Mouse (Mus musculus) thymus, postnatal 4 days (tissue): Measurements from ENCODE around the gene Grik2.
"Not testable (repeated sequence)": the region's sequence is repeated elsewhere in the genome, so short reads cannot be mapped to it uniquely, and the experiment has no call there.

ENCODE experiments used
- DNase-seq: peaks from one replicate; pipeline ENCODE4 v3.0.0; 2021

The Grik2 gene

DNA sequence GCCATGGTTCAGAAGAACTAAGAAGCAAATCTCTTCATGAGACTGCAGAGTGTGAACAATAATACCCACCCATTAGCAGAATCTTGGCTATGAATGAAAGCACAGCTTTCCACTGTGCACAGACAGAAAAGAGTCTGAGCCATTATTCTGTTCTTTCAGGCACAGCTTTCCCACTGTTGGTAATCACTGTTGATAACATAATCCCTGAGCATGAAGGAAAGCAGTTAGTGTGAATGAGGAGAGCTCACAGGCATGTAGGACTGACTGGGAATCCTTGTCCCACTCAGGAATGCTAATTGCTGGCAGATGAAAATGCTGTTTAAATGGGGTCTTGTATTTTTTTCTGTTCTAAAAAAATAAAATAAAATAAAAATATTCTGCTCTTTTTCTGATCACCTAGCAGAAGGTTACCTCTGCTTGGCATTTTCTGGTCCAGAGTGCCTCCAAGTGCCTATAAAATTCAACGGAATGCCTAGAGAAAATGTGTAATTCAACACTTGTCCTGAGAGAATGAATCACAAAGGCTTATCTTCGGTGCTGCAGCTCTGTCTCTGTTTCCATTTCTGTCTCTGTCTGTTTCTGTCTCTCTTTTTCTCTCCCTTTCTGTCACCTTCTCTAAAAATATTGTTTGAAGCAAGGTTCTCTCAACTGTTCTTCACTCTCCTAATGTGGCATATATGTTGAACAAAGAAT, 532.2 kb downstream of the Grik2 start:
- no peak for DNase-seq

DNA sequence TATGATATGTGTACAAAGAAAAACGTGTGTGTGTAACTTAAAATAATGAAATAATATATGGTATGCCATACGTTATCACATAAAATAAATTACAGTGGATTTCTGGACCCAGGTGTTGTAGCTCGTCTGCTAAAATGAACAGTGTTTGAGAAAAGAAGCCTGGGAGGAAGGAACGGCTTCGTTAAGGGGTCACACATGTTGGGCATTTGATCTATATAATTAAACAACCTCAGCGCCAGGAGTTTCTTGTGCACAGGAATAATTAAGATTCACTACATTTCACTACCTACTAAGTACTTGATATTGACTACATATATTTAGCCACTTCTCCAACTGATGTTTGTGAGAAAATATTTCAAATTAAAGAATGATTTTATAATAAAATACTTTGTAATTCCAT, 551.2 kb downstream of the Grik2 start:
- not testable (repeated sequence) for DNase-seq

DNA sequence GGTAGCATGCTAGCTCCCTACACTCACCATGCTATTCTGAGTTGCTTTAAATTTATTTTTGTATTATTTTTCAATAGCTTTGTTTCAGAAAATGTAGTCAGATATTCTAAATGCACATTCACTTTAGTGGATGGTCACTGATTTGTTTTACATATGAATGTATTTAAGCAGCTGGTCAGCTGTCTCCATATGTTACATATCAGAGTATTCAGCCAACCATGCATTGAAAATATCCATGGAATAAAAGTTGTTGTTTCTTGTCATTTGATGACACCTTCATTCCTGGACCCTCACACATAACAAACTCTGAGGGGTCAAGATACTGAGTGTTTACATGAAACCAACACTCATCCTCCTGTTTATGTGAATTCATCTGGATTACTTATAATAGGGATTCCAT, 551.7 kb downstream of the Grik2 start:
- DNase-seq = not testable (repeated sequence)

DNA sequence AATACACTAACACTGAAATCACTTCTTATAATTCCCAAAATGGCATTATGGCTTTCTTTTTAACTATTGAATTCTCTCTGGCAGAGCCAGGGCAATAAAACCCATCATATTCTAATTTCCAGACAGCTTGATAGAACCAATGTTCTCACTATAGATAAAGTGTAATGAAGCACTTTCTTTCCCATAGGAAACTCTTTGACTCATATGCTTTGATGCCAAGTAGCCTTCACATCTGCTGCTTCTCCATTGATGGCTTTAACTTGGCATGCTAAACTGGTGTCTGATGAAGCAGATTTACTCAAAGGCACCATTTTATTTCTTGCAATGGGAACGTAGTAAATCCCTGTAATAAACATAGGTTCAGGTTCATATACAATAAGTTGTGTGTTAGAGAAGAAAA, 568.5 kb downstream of the Grik2 start:
- no peak for DNase-seq

DNA sequence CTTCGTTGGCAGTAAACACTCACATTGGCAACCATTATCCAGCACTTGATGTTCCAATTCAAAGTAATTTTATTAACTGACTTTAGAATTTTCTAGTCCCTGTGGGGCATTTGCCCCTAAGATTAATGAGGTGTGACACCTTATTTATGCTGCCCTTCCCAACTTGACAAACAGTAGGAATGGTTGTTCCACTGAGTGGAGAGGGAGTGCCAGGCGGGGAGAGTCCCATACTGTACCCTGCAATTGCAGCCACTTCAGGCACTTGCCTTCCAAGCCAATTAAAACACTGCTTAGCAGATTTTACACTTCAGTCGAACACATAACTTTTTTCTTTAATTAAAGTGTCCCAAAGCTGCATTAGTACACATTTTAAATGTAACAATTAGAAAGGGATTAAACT, 568.9 kb downstream of the Grik2 start:
- DNase-seq = no peak

DNA sequence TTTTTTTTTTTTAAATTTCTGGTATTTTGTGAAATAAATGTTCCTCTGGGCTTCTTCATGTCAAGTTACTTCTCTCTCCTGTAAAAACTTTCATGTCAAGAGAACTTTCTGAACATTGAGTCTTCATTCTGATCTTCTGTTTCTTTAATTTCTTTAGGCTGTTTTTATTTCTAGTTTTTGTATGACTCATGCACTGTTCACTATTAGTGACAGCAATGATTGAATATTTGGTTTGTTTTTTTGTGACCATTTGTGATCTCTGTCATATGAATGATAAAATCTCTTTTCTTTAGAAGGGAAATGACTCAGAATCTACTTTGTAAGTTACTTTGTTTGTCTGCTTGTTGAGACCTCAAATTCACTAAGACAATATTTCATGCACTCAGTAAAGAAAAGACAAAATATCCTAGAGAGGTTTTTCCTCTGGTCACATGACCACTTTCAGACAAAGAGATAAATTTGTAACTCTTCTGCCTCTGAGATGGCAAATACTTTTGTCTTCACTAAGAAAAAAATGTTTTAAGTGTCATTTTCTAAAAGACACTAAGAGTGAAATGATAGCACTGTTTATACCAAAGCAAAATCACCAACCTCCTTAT, 596.7 kb downstream of the Grik2 start:
- no peak for DNase-seq

DNA sequence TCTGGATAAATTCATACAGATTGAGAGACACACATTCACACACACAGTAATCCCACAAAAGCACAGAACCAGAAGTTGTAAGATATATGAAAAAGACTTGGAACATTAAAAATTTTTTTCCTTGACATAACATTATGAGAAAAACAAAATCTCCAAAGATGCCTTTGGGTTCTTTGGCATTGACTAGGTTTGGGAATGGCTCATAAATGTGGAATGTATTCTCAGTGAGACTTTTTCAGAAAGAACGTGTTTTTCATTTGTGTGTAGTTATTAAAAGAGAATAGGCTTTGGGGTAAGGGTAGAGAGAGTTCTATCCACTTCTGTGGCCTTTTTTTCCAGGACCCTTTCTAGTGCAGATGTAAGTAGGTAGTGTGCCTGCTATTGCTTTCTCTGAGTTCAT, 597.3 kb downstream of the Grik2 start:
- DNase-seq = no peak

DNA sequence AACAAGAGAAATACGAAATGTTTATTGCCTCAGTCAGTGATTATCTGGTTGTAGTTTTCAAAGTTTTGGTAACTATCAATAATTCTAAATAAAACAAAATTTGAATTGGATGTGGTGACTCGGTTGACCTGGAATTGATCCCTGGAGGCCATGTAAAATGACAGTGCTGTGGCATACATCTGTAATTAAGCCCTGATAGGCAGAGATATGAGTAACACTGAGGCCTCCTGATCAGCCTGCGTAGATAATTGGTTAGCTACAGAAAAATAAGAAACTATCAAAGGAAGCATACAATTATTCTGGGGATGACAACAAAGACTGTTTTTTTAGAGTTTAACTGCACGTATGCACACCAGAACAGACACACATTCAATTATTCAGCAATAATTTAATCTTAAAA, 634.4 kb downstream of the Grik2 start:
- no peak for DNase-seq

DNA sequence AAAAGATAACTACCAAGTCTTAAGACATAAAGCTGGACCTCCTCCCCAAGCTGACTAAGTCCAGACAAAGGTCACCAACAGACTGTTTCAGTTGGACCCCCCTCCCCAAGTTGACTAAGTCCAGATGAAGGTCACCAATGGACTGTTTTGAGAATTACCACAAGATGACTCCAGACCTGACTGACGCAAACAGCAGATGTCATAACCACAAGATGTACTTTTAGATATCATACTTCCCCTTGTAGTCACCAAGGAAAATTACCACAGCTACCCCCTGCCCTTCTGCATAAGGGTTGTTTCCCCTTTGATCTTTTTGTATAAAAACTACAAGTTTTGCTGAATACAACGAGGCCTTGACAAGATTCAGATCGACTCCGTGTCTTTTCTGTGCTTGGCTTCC, 637.1 kb downstream of the Grik2 start:
- DNase-seq = not testable (repeated sequence)

DNA sequence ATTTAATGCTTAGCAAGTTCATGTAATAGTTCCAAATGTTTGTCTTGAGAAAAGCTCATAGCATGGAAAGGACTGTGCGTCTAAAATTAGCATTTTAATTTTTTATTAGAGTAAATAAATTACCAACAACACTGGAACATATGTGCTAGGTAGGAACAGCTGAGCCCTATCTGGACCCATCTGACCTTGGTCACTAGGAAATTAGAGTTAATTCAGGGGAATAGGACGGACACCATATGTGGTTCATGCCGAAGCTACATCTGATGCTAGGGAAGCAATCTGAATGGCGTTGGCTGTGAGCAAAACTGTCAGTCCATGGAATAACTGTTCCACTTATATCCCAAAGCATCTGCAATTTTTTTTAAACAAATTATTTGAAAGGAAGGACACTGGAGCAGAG, 638.9 kb downstream of the Grik2 start:
- no peak for DNase-seq

DNA sequence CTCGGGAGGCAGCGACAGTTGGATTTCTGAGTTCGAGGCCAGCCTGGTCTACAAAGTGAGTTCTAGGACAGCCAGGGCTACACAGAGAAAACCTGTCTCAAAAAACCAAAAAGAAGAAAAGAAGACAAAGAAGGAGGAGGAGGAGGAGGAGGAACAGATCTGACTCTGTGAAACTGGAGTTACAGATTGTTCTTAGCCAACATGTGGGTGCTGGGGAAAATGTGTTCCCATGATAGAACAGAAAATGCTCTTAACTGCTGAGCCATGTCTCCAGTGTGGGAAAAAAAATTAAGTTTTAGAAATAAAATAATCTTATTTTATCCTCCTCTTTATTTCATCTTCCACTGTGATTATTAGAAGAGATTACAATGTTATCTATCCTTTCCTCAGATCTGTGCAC, 645.9 kb downstream of the Grik2 start:
- DNase-seq = no peak

DNA sequence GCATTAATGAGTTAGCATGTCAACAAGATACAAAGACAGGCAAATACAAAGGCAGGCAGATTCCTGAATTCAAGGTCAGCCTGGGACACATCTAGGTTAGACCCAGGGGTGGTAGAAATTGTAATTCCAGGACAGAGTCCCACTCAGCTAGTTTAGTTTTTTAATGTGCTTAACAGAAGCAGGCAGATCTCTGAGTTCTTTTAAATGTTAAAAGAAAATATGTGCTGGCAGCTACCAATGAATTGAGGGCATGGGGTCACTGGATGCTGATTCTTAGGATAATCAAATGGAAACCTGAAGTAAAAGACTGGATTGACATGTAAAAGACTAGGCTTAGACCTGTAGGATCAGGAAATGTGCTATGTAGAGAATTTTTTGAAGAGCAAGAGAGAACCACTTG, 651.8 kb downstream of the Grik2 start:
- no peak for DNase-seq

DNA sequence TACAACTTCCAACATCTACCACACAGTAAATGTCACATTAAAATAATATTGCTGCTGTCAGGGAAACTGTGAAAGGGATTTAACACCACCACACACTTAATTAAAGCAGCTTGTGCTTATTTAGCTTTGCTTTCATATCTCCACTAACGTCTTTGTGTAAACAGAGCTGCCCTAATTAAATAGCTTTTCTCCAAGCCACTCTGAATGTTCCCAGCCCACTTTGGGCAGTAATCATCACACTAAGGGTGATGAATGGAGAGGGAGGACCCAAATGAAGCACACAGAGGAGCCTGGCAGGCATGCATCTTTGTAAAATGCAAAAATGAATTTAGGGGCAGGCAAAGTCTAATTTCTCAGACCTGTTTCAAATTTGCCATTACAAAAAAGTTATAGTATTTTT, 657.3 kb downstream of the Grik2 start:
- no peak for DNase-seq

DNA sequence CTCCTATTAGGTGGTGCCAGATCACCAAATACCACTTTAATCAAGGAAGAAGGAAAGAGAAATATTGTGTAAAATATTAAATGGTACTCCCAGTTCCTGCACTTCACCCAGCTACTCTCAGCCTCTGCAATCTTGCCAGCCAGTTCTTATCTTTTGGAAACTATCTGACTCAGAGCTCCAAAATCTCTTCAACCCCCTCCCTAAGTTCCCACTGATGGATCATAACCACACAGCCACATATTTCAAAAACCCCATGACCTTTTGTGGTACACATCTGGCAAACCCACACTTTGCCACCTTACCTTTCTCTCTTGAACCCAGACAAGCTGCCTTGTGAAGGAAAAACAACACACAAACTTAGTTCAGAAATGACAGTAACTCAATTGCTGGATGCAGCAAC, 738.2 kb downstream of the Grik2 start:
- no peak for DNase-seq

DNA sequence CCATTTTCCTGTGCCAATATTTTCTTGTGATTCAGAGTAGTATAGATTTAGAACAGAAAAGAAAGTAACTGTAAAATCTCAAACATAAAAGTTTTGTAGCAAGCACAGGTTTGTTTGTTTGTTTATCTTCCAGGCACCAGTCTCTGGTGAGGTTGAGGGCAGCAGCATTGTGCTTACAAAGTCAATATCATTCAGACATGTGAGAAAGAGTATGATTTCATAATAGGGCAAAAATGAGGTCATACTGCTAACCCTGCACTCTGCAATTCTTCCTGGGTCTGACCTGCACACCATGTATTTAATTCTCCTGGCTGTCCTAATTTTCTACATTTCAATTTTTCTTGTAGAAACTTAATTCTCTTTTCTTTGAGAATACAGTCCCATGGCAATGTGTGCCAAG, 739.2 kb downstream of the Grik2 start:
- no peak for DNase-seq
